Mouse (Mus musculus) bone marrow, adult 2 months (tissue): ENCODE results near the gene Spp2. TPM values are rescaled to one million over a fixed set of nuclear protein-coding genes. Genes with fewer than 3 reads are reported as not detected.
"Not testable (repeated sequence)": the region's sequence is repeated elsewhere in the genome, so short reads cannot be mapped to it uniquely, and the experiment has no call there.

Experiments
- H3K27ac ChIP-seq: fragments of 200-500 bp; 2 replicates; pipeline ENCODE4 v1.5.1; 2012; ENCODE audit warnings: low read depth, mild to moderate bottlenecking, control low read depth, inconsistent platforms, low read length; ENCODE audit not compliant: control insufficient read depth, poor library complexity, insufficient read depth
- H3K4me1 ChIP-seq: fragments of 200-500 bp; 2 replicates; pipeline ENCODE4 v1.6.1; 2011; ENCODE audit warnings: low read length; ENCODE audit not compliant: control insufficient read depth, insufficient read depth
- H3K4me3 ChIP-seq: fragments of 200-500 bp; replicated peaks from 2 replicates; pipeline ENCODE3; 2011; ENCODE audit warnings: mild to moderate bottlenecking, low read depth, low read length, control low read depth; ENCODE audit not compliant: control insufficient read depth
- CTCF ChIP-seq: fragments of 200-500 bp; IDR thresholded peaks from 2 replicates; pipeline ENCODE4 v1.5.1; 2011; ENCODE audit warnings: low read length, control low read depth; ENCODE audit not compliant: control insufficient read depth, insufficient read depth
- POLR2A ChIP-seq: fragments of 200-500 bp; IDR thresholded peaks from 2 replicates; pipeline ENCODE4 v1.6.1; 2011; ENCODE audit warnings: low read depth, mild to moderate bottlenecking, control low read depth, low read length, borderline replicate concordance; ENCODE audit not compliant: control insufficient read depth
- WGBS: fragments of 180-500 bp; shearing (Covaris S2); methylation state at CpG from one replicate; pipeline ENCODE4 v1.1.7; 2018; 5-methylcytosine and 5-hydroxymethylcytosine counted together
- polyA plus RNA-seq: library from polyadenylated mRNA; stranded (reverse); fragments of >200 nt; gene quantifications from 2 replicates; pipeline ENCODE4 v1.2.4, GENCODE M21; 2011; ENCODE audit warnings: low replicate concordance; ENCODE audit not compliant: missing spikeins, insufficient read depth, insufficient read length

Gene Spp2
- polyA plus RNA-seq, 1 experiment: 4.0 TPM

GRCm38 (mm10) chr1:88445400-88445799, 38.6 kb downstream of the Spp2 start:
- H3K27ac ChIP-seq: no peak overlapping the region
- TF ChIP-seq POLR2A (no peak), CTCF (no peak)
- no peak overlapping the region for H3K4me3 ChIP-seq
- H3K4me1 ChIP-seq: no peaks in the 10 kb centered on the region; the same call in 1 of the 2 replicates
- WGBS: 65% methylated on average over 4 of the region's 4 CpGs

GRCm38 (mm10) chr1:88446270-88447030, 39.7 kb downstream of the Spp2 start:
- 86% methylated on average over 16 of the region's 16 CpGs for WGBS
- TF ChIP-seq POLR2A (no peak), CTCF (no peak)
- Histone ChIP-seq H3K27ac (no peak overlapping the region), H3K4me3 (no peak overlapping the region), H3K4me1 (no peaks in the 10 kb centered on the region; the same call in 1 of the 2 replicates)

- no peak overlapping the region for H3K4me3 ChIP-seq
- no peaks in the 10 kb centered on the region; the same call in 1 of the 2 replicates for H3K4me1 ChIP-seq
- 8% methylated on average over 6 of the region's 6 CpGs for WGBS
- TF ChIP-seq CTCF (no peak), POLR2A (no peak)
- H3K27ac ChIP-seq: no peak overlapping the region
These were observed 40.7 kb downstream of the Spp2 start for GRCm38 (mm10) chr1:88447483-88447882.

- WGBS: 73% methylated on average over 3 of the region's 3 CpGs
- H3K27ac ChIP-seq, H3K4me3 ChIP-seq, H3K4me1 ChIP-seq: not testable (repeated sequence)
These were observed 41.3 kb downstream of the Spp2 start for GRCm38 (mm10) chr1:88448094-88448493.

- H3K27ac ChIP-seq: no peak overlapping the region
- TF ChIP-seq CTCF (no peak), POLR2A (no peak)
- WGBS: 42% methylated on average over 2 of the region's 2 CpGs
- no peak overlapping the region for H3K4me3 ChIP-seq
- H3K4me1 ChIP-seq: no peaks in the 10 kb centered on the region; the same call in 1 of the 2 replicates
These were observed 43.0 kb downstream of the Spp2 start for GRCm38 (mm10) chr1:88449741-88450140.

GRCm38 (mm10) chr1:88450668-88451067, 43.9 kb downstream of the Spp2 start:
- Histone ChIP-seq H3K27ac (no peak overlapping the region), H3K4me1 (no peaks in the 10 kb centered on the region; the same call in 1 of the 2 replicates), H3K4me3 (no peak overlapping the region)
- WGBS: 53% methylated on average over 4 of the region's 4 CpGs
- TF ChIP-seq CTCF (no peak), POLR2A (no peak)

GRCm38 (mm10) chr1:88452198-88452597, 45.4 kb downstream of the Spp2 start:
- Histone ChIP-seq H3K4me3 (no peak overlapping the region), H3K27ac (no peak overlapping the region), H3K4me1 (no peaks in the 10 kb centered on the region; the same call in 1 of the 2 replicates)
- WGBS: 84% methylated on average over 6 of the region's 6 CpGs
- TF ChIP-seq CTCF (no peak), POLR2A (no peak)

- no peak for TF ChIP-seq POLR2A
- TF ChIP-seq CTCF: no peak
- no peaks in the 10 kb centered on the region for H3K4me1 ChIP-seq
- H3K4me3 ChIP-seq: no peak overlapping the region
- H3K27ac ChIP-seq: no peak overlapping the region
- 70% methylated on average over 3 of the region's 3 CpGs for WGBS
These were observed 47.9 kb downstream of the Spp2 start for GRCm38 (mm10) chr1:88454703-88455102.

- TF ChIP-seq CTCF (no peak), POLR2A (no peak)
- H3K27ac ChIP-seq: no peak overlapping the region
- no peaks in the 10 kb centered on the region for H3K4me1 ChIP-seq
- 86% methylated on average over 3 of the region's 3 CpGs for WGBS
- no peak overlapping the region for H3K4me3 ChIP-seq
These were observed 49.0 kb downstream of the Spp2 start for GRCm38 (mm10) chr1:88455761-88456160.
